In genomic region chr13:51806220-51806619, GRCm38 (mm10) we compare ENCODE assay signal across 14 mouse cellular contexts. TPM values are rescaled to one million over a fixed set of nuclear protein-coding genes. Genes with fewer than 3 reads are reported as not detected.
DNase-seq lines count a peak whose midpoint lies in the region; ATAC-seq and TF ChIP-seq lines count a peak whose summit lies in the region.
"Had no signal": no experiment of that assay in that cellular context is flagged by ENCODE, and none has a peak within 500 bp of the region (broad histone marks: within the 10 kb centered on the region; RNA-seq: fewer than 3 reads in every experiment).

No protein-coding gene starts in this region.

- no peaks in the 10 kb centered on the region for H3K36me3 ChIP-seq in forebrain, postnatal 0 days (ENCODE audit: insufficient read depth)

- peak; percentile 72 for DNase-seq in left cerebral cortex, postnatal 4 days
- no peak for DNase-seq in left cerebral cortex, adult 11 months (ENCODE audit: low spot score)
- peak; percentile 31 for DNase-seq in adrenal gland, adult 8-10 months
- peak; percentile 57 for DNase-seq in cerebellum, adult 11 months
- peak; percentile 57 for DNase-seq in forebrain, postnatal 0 days
- DNase-seq in B cell, adult 2 months, result no peak
- DNase-seq in thymus, postnatal 14 days, result no peak
- no peak for DNase-seq in testis, postnatal 14 days (ENCODE audit: low spot score)
- DNase-seq: embryo, embryonic 11 days; kidney, adult 11 months; spleen, adult 18-20 months had no signal

- WGBS in forebrain, postnatal 0 days, result 75% methylated on average over 15 of the region's 15 CpGs

- H3K27ac ChIP-seq in forebrain, postnatal 0 days (ENCODE audit: low read depth, low read length), result peak overlapping the region; percentile 85
- H3K27ac ChIP-seq: macrophage had no signal

- intact Hi-C loops in left cerebral cortex, postnatal 4 days (cut with DNase I), result no loop called here

- no peak overlapping the region for H3K4me3 ChIP-seq in forebrain, postnatal 0 days (ENCODE audit: low read depth, low read length)

- H3K9ac ChIP-seq in forebrain, postnatal 0 days, result 0 out of 2 replicates have a peak overlapping the region, but pooled peaks have one; percentile 7

- H3K27me3 ChIP-seq in forebrain, postnatal 0 days (ENCODE audit: insufficient read depth, low read length), result no peaks in the 10 kb centered on the region

- H3K9me3 ChIP-seq in forebrain, postnatal 0 days (ENCODE audit: low read length), result no peaks in the 10 kb centered on the region

- peaks cover 10% of the 10 kb centered on the region for H3K4me1 ChIP-seq in forebrain, postnatal 0 days (ENCODE audit: insufficient read depth)

- no peak for TF ChIP-seq CTCF in forebrain, postnatal 0 days (IDR thresholded peaks at IDR 0.05; ENCODE audit: low read depth)

- H3K4me2 ChIP-seq in forebrain, postnatal 0 days (ENCODE audit: low read depth), result no peak overlapping the region
- H3K4me2 ChIP-seq: heart, embryonic 11.5 days; liver, embryonic 11.5 days had no signal

- peak; percentile 41 for ATAC-seq in forebrain, postnatal 0 days

RNA-seq across cellular contexts. Expression of gene Sema4d, which starts 12.7 kb away (rescaled TPM):
- total RNA-seq in left cerebral cortex, postnatal 4 days (2021), result 10 to 100 TPM; 53.9 to 62.5 TPM
- 10 to 100 TPM in 3 of 4 experiments, 1 to 10 TPM in 1; 8.9 to 23.2 (median 16.2) TPM for total RNA-seq in adrenal gland, adult 8-10 months (2022)
- total RNA-seq in forebrain, postnatal 0 days (2014; rRNA removed), result 10.2 and 16.5 TPM in 2 replicates
- 9.8 and 14.2 TPM in 2 replicates for polyA plus RNA-seq in forebrain, postnatal 0 days (2015; fragmentation: Nextera tagmentation; extraction: Ambion mirVana)

RNA-seq across cellular contexts. Expression of gene Gadd45g, which starts 40.3 kb away (rescaled TPM):
- 10 to 100 TPM in 1 of 2 experiments, 1 to 10 TPM in 1; 8.6 to 11.0 TPM for total RNA-seq in left cerebral cortex, postnatal 4 days (2021)
- total RNA-seq in adrenal gland, adult 8-10 months (2022), result 10 to 100 TPM; 13.3 to 61.3 (median 18.6) TPM
- total RNA-seq in forebrain, postnatal 0 days (2014; rRNA removed), result 13.8 and 13.9 TPM in 2 replicates
- polyA plus RNA-seq in forebrain, postnatal 0 days (2015; fragmentation: Nextera tagmentation; extraction: Ambion mirVana), result 34.3 and 35.1 TPM in 2 replicates

Comparison
In these comparisons a context has a peak if more than half of its experiments do, and no peak if none do; other contexts are left out.
1. DNase-seq: peak in left cerebral cortex, postnatal 4 days (single experiment), adrenal gland, adult 8-10 months (single experiment), cerebellum, adult 11 months (single experiment) and forebrain, postnatal 0 days (single experiment); none in left cerebral cortex, adult 11 months (single experiment), B cell, adult 2 months (0 of 2), thymus, postnatal 14 days (single experiment) and testis, postnatal 14 days (single experiment).